Mouse (Mus musculus) heart, embryonic 14.5 days (tissue): ENCODE results near the gene Ntf3. TPM values are rescaled to one million over a fixed set of nuclear protein-coding genes. Genes with fewer than 3 reads are reported as not detected.

Experiments used
- ATAC-seq: fragments of 200-750 bp; cut with Nextera tagmentation; 2 replicates; pipeline ENCODE4 v1.8.0; 2017; ENCODE audit warnings: low read depth, moderate TSS enrichment; ENCODE audit not compliant: insufficient number of reproducible peaks, insufficient read depth, low FRiP score
- H3K27ac ChIP-seq, 2 experiments: fragments of 200-500 bp in 1 of 2; fragments of 300-500 bp in 1 of 2; sonication (generic) in 1 of 2; replicated peaks in 1 of 2; 2 replicates each; pipeline ENCODE4 v1.5.1; 2012 to 2014; ENCODE audit warnings: low read depth in 2 of 2, low read length in 2 of 2, control low read depth in 1 of 2, mild to moderate bottlenecking in 1 of 2, mixed read lengths in 1 of 2; ENCODE audit not compliant: control insufficient read depth in 1 of 2, insufficient read depth in 1 of 2
- H3K27me3 ChIP-seq: fragments of 300-500 bp; sonication (generic); 2 replicates; pipeline ENCODE4 v1.6.1; 2014; ENCODE audit warnings: mild to moderate bottlenecking, low read length, control low read depth; ENCODE audit not compliant: control insufficient read depth, insufficient read depth
- H3K36me3 ChIP-seq: fragments of 300-500 bp; sonication (generic); 2 replicates; pipeline ENCODE4 v1.6.1; 2014; ENCODE audit warnings: mild to moderate bottlenecking, control low read depth, low read length, mixed read lengths; ENCODE audit not compliant: control insufficient read depth, insufficient read depth
- H3K4me1 ChIP-seq, 2 experiments: fragments of 200-500 bp in 1 of 2; fragments of 300-500 bp in 1 of 2; sonication (generic) in 1 of 2; 2 replicates each; pipeline ENCODE4 v1.6.1; 2012 to 2014; ENCODE audit warnings: low read length in 2 of 2, control low read depth in 1 of 2, mixed read lengths in 1 of 2; ENCODE audit not compliant: control insufficient read depth in 2 of 2, insufficient read depth in 2 of 2
- H3K4me2 ChIP-seq: fragments of 300-500 bp; sonication (generic); 2 replicates; pipeline ENCODE4 v1.6.1; 2014; ENCODE audit warnings: mild to moderate bottlenecking, low read length
- H3K4me3 ChIP-seq, 2 experiments: fragments of 200-500 bp in 1 of 2; fragments of 300-500 bp in 1 of 2; sonication (generic) in 1 of 2; 2 replicates each; pipeline ENCODE4 v1.5.1; 2012 to 2014; ENCODE audit warnings: low read length in 2 of 2, mild to moderate bottlenecking in 2 of 2, control low read depth in 1 of 2, low read depth in 1 of 2, moderate library complexity in 1 of 2; ENCODE audit not compliant: control insufficient read depth in 1 of 2, insufficient read depth in 1 of 2
- H3K9ac ChIP-seq: fragments of 300-500 bp; sonication (generic); 2 replicates; pipeline ENCODE4 v1.6.1; 2014; ENCODE audit warnings: mild to moderate bottlenecking, low read length
- H3K9me3 ChIP-seq: fragments of 300-500 bp; sonication (generic); 2 replicates; pipeline ENCODE4 v1.6.1; 2016; ENCODE audit warnings: low read length, control low read depth; ENCODE audit not compliant: control insufficient read depth
- WGBS: fragments of 180-500 bp; shearing (Covaris S2); extraction: QIAGEN DNeasy Blood & Tissue Kit; methylation state at CpG from one replicate; pipeline ENCODE4 v1.1.7; 2014; 5-methylcytosine and 5-hydroxymethylcytosine counted together
- polyA plus RNA-seq: library from polyadenylated mRNA; unstranded; fragments of >200 nt; fragmentation: Nextera tagmentation; extraction: Ambion mirVana; gene quantifications from 2 replicates; pipeline ENCODE4 v1.2.1, GENCODE M21; 2014

Gene Ntf3
- polyA plus RNA-seq, 1 experiment from 2014 or later = 8.5 TPM

- no peak overlapping the region for H3K4me3 ChIP-seq
- WGBS = 49% methylated on average over 5 of the region's 5 CpGs
- no peak overlapping the region for H3K4me2 ChIP-seq
These were observed 74.7 kb downstream of the Ntf3 start for GRCm38 (mm10) chr6:126092026-126092425.

GRCm38 (mm10) chr6:126090063-126090462 lies 76.6 kb downstream of the Ntf3 start:
- Histone ChIP-seq H3K9me3 (no peaks in the 10 kb centered on the region), H3K4me1 (peaks cover under 1 to 2% of the 10 kb centered on the region in 2 experiments; a peak in 3 of 4 replicates), H3K4me3 (no peak overlapping the region), H3K36me3 (no peaks in the 10 kb centered on the region), H3K27me3 (no peaks in the 10 kb centered on the region), H3K4me2 (no peak overlapping the region), H3K9ac (no peak overlapping the region), H3K27ac (no peak overlapping the region)
- WGBS = 74% methylated on average over 1 of the region's 1 CpGs
- ATAC-seq = no peak

More at GRCm38 (mm10) chr6:126092026-126092425, 74.7 kb downstream of the Ntf3 start:
- no peaks in the 10 kb centered on the region for H3K36me3 ChIP-seq
- no peaks in the 10 kb centered on the region for H3K9me3 ChIP-seq
- H3K27ac ChIP-seq = no peak overlapping the region
- H3K27me3 ChIP-seq = no peaks in the 10 kb centered on the region
- ATAC-seq = no peak
- no peak overlapping the region for H3K9ac ChIP-seq
- peaks cover 17 to 20% of the 10 kb centered on the region in 2 experiments for H3K4me1 ChIP-seq

- H3K9ac ChIP-seq = no peak overlapping the region
- no peaks in the 10 kb centered on the region for H3K36me3 ChIP-seq
- H3K27me3 ChIP-seq = no peaks in the 10 kb centered on the region
- no peaks in the 10 kb centered on the region for H3K4me1 ChIP-seq
- H3K4me2 ChIP-seq = no peak overlapping the region
- no peak overlapping the region for H3K4me3 ChIP-seq
- H3K27ac ChIP-seq = no peak overlapping the region
- no peaks in the 10 kb centered on the region for H3K9me3 ChIP-seq
- ATAC-seq = no peak
- 93% methylated on average over 12 of the region's 12 CpGs for WGBS
These were observed 78.0 kb downstream of the Ntf3 start for GRCm38 (mm10) chr6:126088489-126089265.

GRCm38 (mm10) chr6:126086321-126086950 lies 80.3 kb downstream of the Ntf3 start:
- Histone ChIP-seq H3K27me3 (no peaks in the 10 kb centered on the region), H3K27ac (no peak overlapping the region), H3K9ac (no peak overlapping the region), H3K4me2 (no peak overlapping the region), H3K36me3 (no peaks in the 10 kb centered on the region), H3K4me3 (no peak overlapping the region), H3K4me1 (no peaks in the 10 kb centered on the region), H3K9me3 (no peaks in the 10 kb centered on the region)
- WGBS = 71% methylated on average over 3 of the region's 3 CpGs
- no peak for ATAC-seq

GRCm38 (mm10) chr6:126080531-126080930 lies 86.2 kb downstream of the Ntf3 start:
- Histone ChIP-seq H3K36me3 (no peaks in the 10 kb centered on the region), H3K9ac (no peak overlapping the region), H3K4me2 (no peak overlapping the region), H3K9me3 (no peaks in the 10 kb centered on the region), H3K27ac (no peak overlapping the region), H3K4me1 (no peaks in the 10 kb centered on the region), H3K27me3 (no peaks in the 10 kb centered on the region), H3K4me3 (no peak overlapping the region)
- 79% methylated on average over 3 of the region's 3 CpGs for WGBS
- ATAC-seq = no peak

GRCm38 (mm10) chr6:126057706-126058105 lies 109.0 kb downstream of the Ntf3 start:
- Histone ChIP-seq H3K4me3 (no peak overlapping the region), H3K36me3 (no peaks in the 10 kb centered on the region), H3K9ac (no peak overlapping the region), H3K27ac (no peak overlapping the region), H3K27me3 (no peaks in the 10 kb centered on the region), H3K4me2 (no peak overlapping the region), H3K4me1 (no peaks in the 10 kb centered on the region), H3K9me3 (no peaks in the 10 kb centered on the region)
- ATAC-seq = no peak
- WGBS = 71% methylated on average over 3 of the region's 3 CpGs

- no peak overlapping the region for H3K9ac ChIP-seq
- H3K4me1 ChIP-seq = no peaks in the 10 kb centered on the region
- H3K4me2 ChIP-seq = no peak overlapping the region
- H3K27ac ChIP-seq = no peak overlapping the region
- H3K27me3 ChIP-seq = no peaks in the 10 kb centered on the region
- 60% methylated on average over 5 of the region's 5 CpGs for WGBS
- ATAC-seq = no peak
- H3K4me3 ChIP-seq = no peak overlapping the region
- H3K36me3 ChIP-seq = no peaks in the 10 kb centered on the region
- no peaks in the 10 kb centered on the region for H3K9me3 ChIP-seq
These were observed 113.6 kb downstream of the Ntf3 start for GRCm38 (mm10) chr6:126053136-126053535.
